Mouse (Mus musculus): ENCODE data around the gene Shtn1. TPM values are rescaled to one million over a fixed set of nuclear protein-coding genes. Genes with fewer than 3 reads are reported as not detected.

Gene Shtn1
- polyA plus RNA-seq, 1 experiment = 0.10 TPM

- no peaks in the 10 kb centered on the region for H3K79me2 ChIP-seq (ENCODE audit: control insufficient read depth, insufficient read depth)
- H3K36me3 ChIP-seq (ENCODE audit: control insufficient read depth, insufficient read depth) = no peaks in the 10 kb centered on the region
- peaks cover 25% of the 10 kb centered on the region for H3K27me3 ChIP-seq (ENCODE audit: control insufficient read depth, insufficient read depth, insufficient read length)
- H3K4me2 ChIP-seq (ENCODE audit: low read depth) = no peak overlapping the region
- no peak overlapping the region for H3ac ChIP-seq (ENCODE audit: control insufficient read depth, insufficient read length)
- TF ChIP-seq POLR2A (IDR thresholded peaks at IDR 0.05; ENCODE audit: insufficient read length, low read depth) = no peak
- TF ChIP-seq MAX (IDR thresholded peaks at IDR 0.05; ENCODE audit: low read depth) = no peak
- no peak for TF ChIP-seq MYOD1 (IDR thresholded peaks at IDR 0.05; ENCODE audit: control insufficient read depth in 1 of 3, insufficient read length in 2 of 3, low read depth in 2 of 3)
- no peak for TF ChIP-seq REST (IDR thresholded peaks at IDR 0.05; ENCODE audit: insufficient read depth, insufficient read length)
- H3K4me3 ChIP-seq = no peak overlapping the region
Measured at GRCm38 (mm10) chr19:59073006-59073405, 2.9 kb downstream of the Shtn1 start.

DNA sequence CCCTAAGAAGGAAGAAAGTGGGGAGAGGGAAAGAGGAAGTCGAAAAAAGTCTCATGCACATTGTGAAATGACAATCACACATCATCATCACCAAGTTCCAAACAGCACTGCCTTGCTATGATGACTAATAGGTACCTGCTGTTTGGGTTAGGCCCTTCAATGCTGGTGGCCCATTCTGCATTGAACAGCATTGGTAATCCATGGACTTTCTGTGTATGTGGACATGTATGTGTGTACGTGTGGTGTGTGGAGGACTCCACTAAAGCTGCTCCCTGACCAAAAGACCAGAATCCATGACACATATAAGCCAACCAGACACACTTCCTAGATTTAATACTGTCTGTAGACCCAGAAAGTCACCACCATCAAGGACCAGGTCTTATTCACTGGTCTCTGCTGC is 3.9 kb downstream of the Shtn1 start:
- no peak overlapping the region for H3ac ChIP-seq (ENCODE audit: control insufficient read depth, insufficient read length)
- TF ChIP-seq CEBPB (IDR thresholded peaks at IDR 0.05; ENCODE audit: insufficient read depth, poor library complexity, severe bottlenecking) (no peak), POLR2A (IDR thresholded peaks at IDR 0.05; ENCODE audit: insufficient read length, low read depth) (no peak), MYOG (IDR thresholded peaks at IDR 0.05; ENCODE audit: control insufficient read depth in 1 of 3, insufficient read depth in 1 of 3, insufficient read length in 2 of 3, low read depth in 2 of 3) (no peak), POLR2AphosphoS2 (IDR thresholded peaks at IDR 0.05; ENCODE audit: insufficient read length, low read depth) (no peak), MYOD1 (IDR thresholded peaks at IDR 0.05; ENCODE audit: control insufficient read depth in 1 of 3, insufficient read length in 2 of 3, low read depth in 2 of 3) (no peak), REST (IDR thresholded peaks at IDR 0.05; ENCODE audit: insufficient read depth, insufficient read length) (no peak), SRF (IDR thresholded peaks at IDR 0.05; ENCODE audit: control insufficient read depth, insufficient read length, low read depth) (no peak), TCF3 (IDR thresholded peaks at IDR 0.05; ENCODE audit: insufficient read length, low read depth) (no peak), MAX (IDR thresholded peaks at IDR 0.05; ENCODE audit: low read depth) (no peak), E2F4 (IDR thresholded peaks at IDR 0.05; ENCODE audit: insufficient read depth) (no peak), TCF12 (IDR thresholded peaks at IDR 0.05; ENCODE audit: insufficient read depth, poor library complexity, severe bottlenecking) (no peak), USF1 (IDR thresholded peaks at IDR 0.05; ENCODE audit: low read depth) (no peak)
- no peak overlapping the region for H3K4me3 ChIP-seq
- H3K27me3 ChIP-seq (ENCODE audit: control insufficient read depth, insufficient read depth, insufficient read length) = peaks cover 25% of the 10 kb centered on the region
- H3K4me2 ChIP-seq (ENCODE audit: low read depth) = no peak overlapping the region
- H3K36me3 ChIP-seq (ENCODE audit: control insufficient read depth, insufficient read depth) = no peaks in the 10 kb centered on the region
- H3K79me2 ChIP-seq (ENCODE audit: control insufficient read depth, insufficient read depth) = no peaks in the 10 kb centered on the region

DNA sequence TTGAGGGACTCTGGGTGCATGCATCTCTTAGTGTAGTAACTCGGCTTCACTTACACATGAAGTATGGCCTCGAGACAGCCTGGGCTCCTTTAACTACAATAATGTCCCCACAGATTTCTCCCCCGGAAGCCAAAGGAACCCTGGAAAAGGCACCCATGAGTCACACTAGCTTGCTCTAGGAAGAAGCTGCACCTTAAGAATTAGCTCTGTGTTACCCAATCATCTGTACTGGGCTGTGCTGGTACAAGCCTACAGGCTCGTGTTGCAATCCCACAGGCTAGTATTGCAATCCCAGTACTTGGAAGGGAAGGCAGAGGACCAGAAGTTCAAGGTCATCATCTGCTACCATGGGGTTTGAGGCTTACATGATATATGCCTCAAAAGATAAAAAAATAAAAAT is 4.5 kb downstream of the Shtn1 start:
- Histone ChIP-seq H3K36me3 (ENCODE audit: control insufficient read depth, insufficient read depth) (no peaks in the 10 kb centered on the region), H3K4me2 (ENCODE audit: low read depth) (no peak overlapping the region), H3K4me3 (no peak overlapping the region), H3ac (ENCODE audit: control insufficient read depth, insufficient read length) (no peak overlapping the region), H3K27me3 (ENCODE audit: control insufficient read depth, insufficient read depth, insufficient read length) (peaks cover 25% of the 10 kb centered on the region), H3K79me2 (ENCODE audit: control insufficient read depth, insufficient read depth) (no peaks in the 10 kb centered on the region)
- TF ChIP-seq MYOG (IDR thresholded peaks at IDR 0.05; ENCODE audit: control insufficient read depth in 1 of 3, insufficient read depth in 1 of 3, insufficient read length in 2 of 3, low read depth in 2 of 3) (no peak), CEBPB (IDR thresholded peaks at IDR 0.05; ENCODE audit: insufficient read depth, poor library complexity, severe bottlenecking) (no peak), USF1 (IDR thresholded peaks at IDR 0.05; ENCODE audit: low read depth) (no peak), POLR2AphosphoS2 (IDR thresholded peaks at IDR 0.05; ENCODE audit: insufficient read length, low read depth) (no peak)

GRCm38 (mm10) chr19:59067652-59068051 is 8.2 kb downstream of the Shtn1 start:
- TF ChIP-seq E2F4 (IDR thresholded peaks at IDR 0.05; ENCODE audit: insufficient read depth) = no peak
- no peak for TF ChIP-seq MAX (IDR thresholded peaks at IDR 0.05; ENCODE audit: low read depth)
- TF ChIP-seq TCF12 (IDR thresholded peaks at IDR 0.05; ENCODE audit: insufficient read depth, poor library complexity, severe bottlenecking) = no peak
- TF ChIP-seq MYOG (IDR thresholded peaks at IDR 0.05; ENCODE audit: control insufficient read depth in 1 of 3, insufficient read depth in 1 of 3, insufficient read length in 2 of 3, low read depth in 2 of 3) = no peak
- no peak for TF ChIP-seq SRF (IDR thresholded peaks at IDR 0.05; ENCODE audit: control insufficient read depth, insufficient read length, low read depth)
- TF ChIP-seq MYOD1 (IDR thresholded peaks at IDR 0.05; ENCODE audit: control insufficient read depth in 1 of 3, insufficient read length in 2 of 3, low read depth in 2 of 3) = no peak
- TF ChIP-seq REST (IDR thresholded peaks at IDR 0.05; ENCODE audit: insufficient read depth, insufficient read length) = no peak
- no peak for TF ChIP-seq POLR2A (IDR thresholded peaks at IDR 0.05; ENCODE audit: insufficient read length, low read depth)
- no peak for TF ChIP-seq TCF3 (IDR thresholded peaks at IDR 0.05; ENCODE audit: insufficient read length, low read depth)
- no peak for TF ChIP-seq POLR2AphosphoS2 (IDR thresholded peaks at IDR 0.05; ENCODE audit: insufficient read length, low read depth)
- H3K4me2 ChIP-seq (ENCODE audit: low read depth) = no peak overlapping the region
- H3K4me3 ChIP-seq = no peak overlapping the region
- no peaks in the 10 kb centered on the region for H3K36me3 ChIP-seq (ENCODE audit: control insufficient read depth, insufficient read depth)
- peaks cover 6% of the 10 kb centered on the region for H3K27me3 ChIP-seq (ENCODE audit: control insufficient read depth, insufficient read depth, insufficient read length)
- H3K79me2 ChIP-seq (ENCODE audit: control insufficient read depth, insufficient read depth) = no peaks in the 10 kb centered on the region
- no peak overlapping the region for H3ac ChIP-seq (ENCODE audit: control insufficient read depth, insufficient read length)

- no peak for TF ChIP-seq TCF3 (IDR thresholded peaks at IDR 0.05; ENCODE audit: insufficient read length, low read depth)
- TF ChIP-seq REST (IDR thresholded peaks at IDR 0.05; ENCODE audit: insufficient read depth, insufficient read length) = no peak
- TF ChIP-seq CEBPB (IDR thresholded peaks at IDR 0.05; ENCODE audit: insufficient read depth, poor library complexity, severe bottlenecking) = no peak
- TF ChIP-seq MAX (IDR thresholded peaks at IDR 0.05; ENCODE audit: low read depth) = no peak
- no peak for TF ChIP-seq SRF (IDR thresholded peaks at IDR 0.05; ENCODE audit: control insufficient read depth, insufficient read length, low read depth)
- no peak for TF ChIP-seq USF1 (IDR thresholded peaks at IDR 0.05; ENCODE audit: low read depth)
- TF ChIP-seq POLR2A (IDR thresholded peaks at IDR 0.05; ENCODE audit: insufficient read length, low read depth) = no peak
- H3K36me3 ChIP-seq (ENCODE audit: control insufficient read depth, insufficient read depth) = no peaks in the 10 kb centered on the region
Measured at GRCm38 (mm10) chr19:59066670-59067069, 9.2 kb downstream of the Shtn1 start.

More at GRCm38 (mm10) chr19:59066670-59067069, 9.2 kb downstream of the Shtn1 start:
- Histone ChIP-seq H3K27me3 (ENCODE audit: control insufficient read depth, insufficient read depth, insufficient read length) (peaks cover 6% of the 10 kb centered on the region), H3ac (ENCODE audit: control insufficient read depth, insufficient read length) (no peak overlapping the region), H3K4me3 (no peak overlapping the region), H3K4me2 (ENCODE audit: low read depth) (no peak overlapping the region), H3K79me2 (ENCODE audit: control insufficient read depth, insufficient read depth) (no peaks in the 10 kb centered on the region)
